Mouse (Mus musculus) hematopoietic stem cell, adult 5-6 weeks (primary cell): ENCODE data around the gene Med22. TPM values are rescaled to one million over a fixed set of nuclear protein-coding genes. Genes with fewer than 3 reads are reported as not detected.
A peak's percentile ranks its signal among the peaks of the same experiment; 100 is the strongest.

Source experiments
- ATAC-seq, 2 experiments: fragments of 125-278 bp in 1 of 2; replicated peaks in 1 of 2; 2 replicates each; pipeline ENCODE4 v1.8.0; 2016 to 2017; ENCODE audit warnings: inconsistent platforms in 2 of 2, mild to moderate bottlenecking in 2 of 2, moderate number of reproducible peaks in 2 of 2, low read depth in 1 of 2, moderate TSS enrichment in 1 of 2; ENCODE audit not compliant: low FRiP score in 2 of 2, poor library complexity in 2 of 2, severe bottlenecking in 2 of 2, insufficient read depth in 1 of 2, low TSS enrichment in 1 of 2
- total RNA-seq: library from RNA; stranded (forward); fragments of 172-1452, 232-1000 nt; gene quantifications from 2 replicates; pipeline ENCODE4 v1.2.3, GENCODE M21; 2017

Gene Med22
- total RNA-seq, result 22.1 and 24.0 TPM in 2 replicates

- ATAC-seq, result peak; percentile 69 to 82
Measured at GRCm38 (mm10) chr2:26910124-26910993, at the start of gene Med22, which contains the start of gene Rpl7a. Gene Med22 (minus strand): TSS chr2:26910677. Gene Rpl7a (plus strand): TSS chr2:26910764.

DNA sequence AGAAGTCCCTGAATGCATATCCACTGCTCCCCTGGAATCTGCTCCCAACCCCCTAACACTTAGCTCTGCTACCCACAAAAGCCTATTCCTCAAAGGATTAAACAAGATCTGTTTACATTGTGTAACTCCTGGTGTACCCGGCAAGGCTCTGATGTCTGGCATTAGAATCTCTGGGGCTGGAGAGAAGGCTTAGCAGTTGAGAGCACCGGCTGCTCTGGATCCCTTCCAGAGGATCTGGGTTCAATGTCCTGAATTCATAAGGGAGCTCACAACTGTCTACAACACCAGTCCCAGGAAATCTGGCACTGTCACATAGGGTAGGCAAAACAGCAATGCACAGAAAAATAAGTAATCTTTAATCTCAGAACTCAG, 47.0 kb upstream of the Med22 start:
- no peak for ATAC-seq

DNA sequence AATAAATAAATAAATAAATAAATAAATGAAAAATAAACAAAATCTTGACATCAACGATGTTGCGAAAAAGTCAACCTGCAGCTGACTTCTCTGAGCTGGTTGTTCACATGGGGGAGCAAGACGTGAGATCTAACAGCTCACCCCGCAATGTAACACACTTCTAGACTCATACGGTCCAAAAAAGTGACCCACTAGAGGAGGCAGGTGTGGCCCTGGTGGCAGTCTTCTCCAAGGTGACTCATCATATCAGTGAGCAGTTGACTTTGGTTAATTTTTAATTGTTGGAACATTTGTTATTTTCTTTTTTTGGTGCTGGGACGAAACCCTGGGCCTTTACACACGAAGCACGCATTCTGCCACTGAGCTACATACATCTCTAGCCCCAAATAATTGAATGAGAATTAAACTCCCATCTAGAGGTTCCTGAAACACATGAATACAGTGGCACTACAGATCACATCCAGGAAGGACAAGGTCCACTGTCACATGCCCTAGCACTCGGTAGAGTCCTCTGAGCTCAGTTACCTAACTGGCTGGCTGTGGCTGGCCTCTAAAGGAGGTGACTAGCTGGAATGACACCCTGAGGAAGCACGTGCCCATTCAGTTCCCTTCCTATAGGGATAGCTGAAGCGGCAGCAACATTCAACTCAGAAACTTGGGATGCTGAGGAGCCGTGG, 46.5 kb upstream of the Med22 start:
- no peak for ATAC-seq

- ATAC-seq, result no peak
Measured at GRCm38 (mm10) chr2:26954735-26955395, 44.4 kb upstream of the Med22 start.

GRCm38 (mm10) chr2:26952866-26953265, 42.4 kb upstream of the Med22 start:
- ATAC-seq, result no peak

DNA sequence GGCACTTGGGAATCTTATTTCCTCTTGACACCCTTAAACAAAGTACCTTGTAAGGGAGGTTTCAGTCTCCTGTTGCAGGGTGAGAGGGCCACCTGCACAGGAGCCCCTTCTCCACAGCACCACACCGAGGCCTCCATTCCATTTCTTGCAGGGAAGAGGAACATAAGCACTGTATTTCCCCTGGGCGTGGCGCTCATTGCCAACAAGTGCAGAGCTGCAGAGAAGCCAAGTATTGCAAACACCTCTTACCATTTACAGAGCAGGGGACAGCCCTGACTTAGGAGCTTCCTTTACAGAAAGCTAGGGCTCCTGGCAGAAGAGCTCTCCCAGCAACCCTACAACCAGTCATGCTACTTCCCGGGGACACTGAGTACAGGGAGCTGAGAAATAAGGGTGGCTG, 41.7 kb upstream of the Med22 start:
- no peak for ATAC-seq

GRCm38 (mm10) chr2:26951346-26951905, 40.9 kb upstream of the Med22 start:
- ATAC-seq, result no peak

- ATAC-seq, result no peak
Measured at GRCm38 (mm10) chr2:26950411-26950810, 39.9 kb upstream of the Med22 start.

DNA sequence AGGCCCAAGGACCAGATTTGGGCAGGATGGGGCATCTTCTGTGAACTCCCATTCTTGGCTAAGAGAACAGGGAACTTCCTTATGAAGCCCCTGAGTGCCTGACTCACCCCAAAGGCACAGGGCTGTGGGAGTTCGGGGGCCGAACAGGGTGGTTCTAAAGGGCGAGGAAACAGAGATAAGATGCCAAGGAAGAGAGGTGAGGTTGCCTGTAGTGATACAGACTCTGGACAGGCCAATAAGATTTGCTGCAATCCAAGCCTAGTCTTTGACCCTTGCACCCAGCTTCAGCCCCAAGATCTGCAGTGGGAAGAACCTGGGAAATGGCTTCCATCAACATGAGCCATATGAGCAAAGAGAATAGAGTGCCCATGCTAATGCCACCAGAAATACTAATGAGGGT, 32.8 kb upstream of the Med22 start:
- no peak for ATAC-seq

DNA sequence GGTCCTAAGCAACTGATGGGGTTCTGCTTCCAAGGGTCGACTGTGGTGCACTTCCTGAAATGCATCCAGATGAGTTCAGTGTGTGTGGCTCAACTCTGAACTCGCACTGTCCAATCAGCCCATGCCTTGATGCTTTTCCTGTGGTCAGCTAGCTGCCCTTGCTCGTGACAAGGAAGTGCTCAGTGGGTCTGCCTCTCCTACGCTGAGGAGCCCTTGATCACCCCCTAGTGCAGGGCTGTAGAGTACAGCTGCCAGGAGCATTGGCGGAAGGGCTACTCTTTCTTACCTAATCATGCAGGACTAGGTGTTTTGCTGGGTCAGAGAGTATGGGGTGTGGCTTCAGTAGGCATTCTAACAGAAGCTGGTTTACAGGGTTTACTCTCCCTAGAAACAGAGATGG, 31.1 kb upstream of the Med22 start:
- ATAC-seq, result peak; percentile 56 to 90; a peak in 3 of 4 replicates

GRCm38 (mm10) chr2:26936425-26936824, 25.9 kb upstream of the Med22 start:
- no peak for ATAC-seq

- no peak for ATAC-seq
Measured at GRCm38 (mm10) chr2:26935286-26935685, 24.8 kb upstream of the Med22 start.

DNA sequence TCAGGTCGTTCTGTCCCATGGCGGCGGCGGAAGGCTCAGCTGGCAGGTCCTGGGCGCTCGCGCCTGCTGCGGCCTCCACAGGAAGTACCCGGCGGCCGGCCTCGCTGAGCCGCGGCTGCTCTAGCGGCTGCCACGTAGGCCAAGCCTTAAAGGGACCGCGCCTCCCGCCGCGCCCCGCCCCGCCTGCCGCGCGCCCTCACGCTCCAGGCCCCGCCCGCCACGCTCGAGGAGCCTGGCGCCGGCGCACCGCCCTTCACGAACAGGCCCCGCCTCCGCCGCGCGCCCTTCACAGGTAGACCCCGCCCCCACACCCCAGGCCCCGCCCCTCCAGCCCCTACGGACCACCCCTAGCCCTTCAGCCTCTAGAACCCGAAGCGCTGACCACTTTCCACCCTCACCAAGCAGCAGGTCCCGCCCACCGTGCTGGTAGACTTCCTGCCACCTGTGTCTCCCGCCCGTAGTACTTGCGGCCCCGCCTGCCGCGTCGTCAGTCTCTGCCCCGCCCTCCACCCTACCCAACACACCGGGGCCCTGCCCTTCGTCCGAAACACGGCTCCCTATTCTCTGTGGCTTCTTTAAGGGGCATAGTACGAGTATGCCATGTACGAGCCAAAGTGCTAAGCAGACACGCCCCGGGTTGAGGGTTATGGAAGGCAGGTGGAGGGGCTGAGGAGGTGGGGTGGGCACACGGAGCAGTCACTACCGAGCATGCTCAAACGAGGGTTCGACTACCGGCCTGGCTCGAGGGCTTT, 23.0 kb upstream of the Med22 start, which contains the start of the genes Surf4 and Stkld1:
Surf4 (minus strand) TSS at position 625 of the 752 bp plus-strand sequence.
Stkld1 (plus strand) TSS at position 744 of the 752 bp plus-strand sequence.
- peak; percentile 91 to 93 for ATAC-seq

DNA sequence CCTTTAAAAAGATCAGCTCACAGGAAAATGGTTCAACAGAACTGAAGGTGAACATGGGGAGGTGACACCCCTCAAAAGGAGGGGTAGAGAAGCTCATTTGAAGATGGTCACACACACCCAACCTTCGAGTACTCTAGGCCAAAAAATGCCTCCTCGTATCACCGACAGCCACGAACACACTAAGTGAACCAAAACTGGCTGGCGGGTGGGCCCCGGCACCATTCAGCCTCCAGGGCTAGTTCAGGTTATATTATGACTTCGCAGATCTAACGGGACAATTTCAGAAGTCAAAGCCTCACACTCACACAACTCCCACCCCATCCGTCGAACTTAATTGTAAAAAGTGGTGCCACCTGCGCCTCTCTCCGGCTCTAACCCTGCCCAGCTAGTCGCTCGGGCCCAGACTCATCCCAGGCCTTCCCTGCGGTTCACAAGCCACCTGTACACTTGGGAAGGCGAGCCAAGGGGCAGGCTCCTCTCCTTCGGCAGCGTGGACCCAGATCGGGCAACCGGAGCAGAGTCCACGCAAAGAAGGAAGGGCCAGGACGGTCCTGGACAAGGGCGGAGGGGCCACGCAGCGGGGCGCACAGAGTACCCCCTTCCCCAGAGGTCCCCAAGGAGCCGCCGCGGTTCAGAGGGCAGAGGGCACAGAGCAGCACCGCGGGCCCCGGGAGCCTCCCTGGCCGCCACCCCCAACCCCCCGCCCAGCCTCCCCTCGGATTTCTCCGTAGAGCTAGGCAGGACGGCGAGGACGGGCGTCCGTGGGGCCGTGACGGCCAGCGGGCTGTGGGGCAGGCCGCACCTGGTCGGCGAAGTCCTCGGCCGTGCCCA, 22.2 kb upstream of the Med22 start:
- no peak for ATAC-seq

DNA sequence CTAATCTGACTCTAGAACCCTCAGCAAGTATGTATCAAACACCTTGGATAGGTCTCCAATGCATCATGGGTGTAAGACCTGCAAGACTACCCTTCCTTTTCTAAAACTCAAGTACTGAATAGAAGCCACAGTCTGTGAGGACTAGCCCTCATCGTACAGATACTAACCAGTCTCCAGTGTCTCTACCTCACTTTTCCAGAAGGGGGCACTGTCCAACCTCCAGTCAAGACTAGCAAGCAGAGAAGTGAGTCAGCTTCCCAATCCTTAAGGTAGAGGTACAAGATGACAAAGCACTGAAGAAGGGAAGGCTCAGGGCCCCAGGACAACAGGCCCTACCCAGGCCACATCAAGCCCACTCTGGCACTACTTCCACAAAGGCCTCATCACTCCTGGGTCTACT, 19.9 kb upstream of the Med22 start:
- peak; percentile 29 to 43 for ATAC-seq

GRCm38 (mm10) chr2:26927745-26928476, 17.4 kb upstream of the Med22 start:
- ATAC-seq, result no peak
